Mouse (Mus musculus) CH12.LX (cell line): ENCODE results near the gene Zscan21. TPM values are rescaled to one million over a fixed set of nuclear protein-coding genes. Genes with fewer than 3 reads are reported as not detected.

ENCODE experiments used
- DNase-seq: peaks from one replicate; pipeline ENCODE4 v3.0.0-alpha.2; 2013; ENCODE audit errors: extremely low read depth
- H3K27ac ChIP-seq: 2 replicates; pipeline ENCODE4 v1.5.1; 2012; ENCODE audit warnings: low read depth, mild to moderate bottlenecking, control low read depth, moderate library complexity; ENCODE audit not compliant: insufficient read depth
- H3K27me3 ChIP-seq: replicated peaks from 2 replicates; pipeline ENCODE3; 2012; ENCODE audit warnings: inconsistent platforms
- H3K36me3 ChIP-seq, 2 experiments: replicated peaks in 1 of 2; 2 replicates each; pipeline versions ENCODE3 to v1.6.1; 2012; ENCODE audit warnings: inconsistent platforms in 1 of 2, low read length in 1 of 2, mild to moderate bottlenecking in 1 of 2, mixed read lengths in 1 of 2, moderate library complexity in 1 of 2; ENCODE audit not compliant: control insufficient read depth in 1 of 2, insufficient read depth in 1 of 2
- H3K4me1 ChIP-seq, 2 experiments: 2 replicates each; pipeline ENCODE4 v1.6.1; 2012; ENCODE audit warnings: inconsistent platforms in 1 of 2, moderate library complexity in 1 of 2; ENCODE audit not compliant: insufficient read depth in 2 of 2, control insufficient read depth in 1 of 2
- H3K4me2 ChIP-seq: 2 replicates; pipeline ENCODE4 v1.6.1; 2012; ENCODE audit warnings: low read depth, mild to moderate bottlenecking, control low read depth; ENCODE audit not compliant: poor library complexity, insufficient read depth, severe bottlenecking
- H3K4me3 ChIP-seq, 3 experiments: fragments of 150-350 bp in 1 of 3; sonication (generic) in 1 of 3; replicated peaks in 1 of 3; 2 replicates each; pipeline versions ENCODE3 to v1.5.1; 2011 to 2012; ENCODE audit warnings: low read depth in 2 of 3, low read length in 2 of 3, mild to moderate bottlenecking in 2 of 3, moderate library complexity in 2 of 3, control low read depth in 1 of 3, improper control_type of control experiment in 1 of 3, inconsistent platforms in 1 of 3, mixed read lengths in 1 of 3; ENCODE audit not compliant: poor library complexity in 1 of 3
- H3K79me2 ChIP-seq: replicated peaks from 2 replicates; pipeline ENCODE4 v1.6.1; 2012; ENCODE audit warnings: mild to moderate bottlenecking, moderate library complexity; ENCODE audit not compliant: control insufficient read depth, poor library complexity, insufficient read depth, severe bottlenecking; ENCODE audit errors: extremely low read depth
- H3K9ac ChIP-seq: 2 replicates; pipeline ENCODE4 v1.6.1; 2012; ENCODE audit warnings: low read depth, mild to moderate bottlenecking, control low read depth, moderate library complexity; ENCODE audit not compliant: insufficient read depth
- H3K9me3 ChIP-seq: replicated peaks from 2 replicates; pipeline ENCODE3; 2012; ENCODE audit warnings: low read length, inconsistent platforms, mixed read lengths
- BHLHE40 ChIP-seq: IDR thresholded peaks from 2 replicates; pipeline ENCODE4 v1.6.1; 2011; ENCODE audit warnings: mild to moderate bottlenecking, low read depth, low read length, improper control_type of control experiment
- CHD2 ChIP-seq: IDR thresholded peaks from 2 replicates; pipeline ENCODE4 v1.6.1; 2011; ENCODE audit warnings: low read length, improper control_type of control experiment
- E2F4 ChIP-seq: IDR thresholded peaks from 2 replicates; pipeline ENCODE4 v1.6.1; 2011; ENCODE audit warnings: low read depth, low read length, improper control_type of control experiment; ENCODE audit not compliant: insufficient replicate concordance
- ELF1 ChIP-seq: IDR thresholded peaks from 2 replicates; pipeline ENCODE4 v1.6.1; 2014; ENCODE audit warnings: low read depth, mild to moderate bottlenecking, inconsistent platforms, low read length, improper control_type of control experiment
- GABPA ChIP-seq: IDR thresholded peaks from 2 replicates; pipeline ENCODE4 v1.6.1; 2012; ENCODE audit warnings: low read depth, low read length, improper control_type of control experiment, inconsistent platforms; ENCODE audit not compliant: insufficient replicate concordance
- HCFC1 ChIP-seq: IDR thresholded peaks from 2 replicates; pipeline ENCODE4 v1.6.1; 2012; ENCODE audit warnings: low read depth, mild to moderate bottlenecking, inconsistent platforms, low read length, improper control_type of control experiment
- IRF4 ChIP-seq: IDR thresholded peaks from 2 replicates; pipeline ENCODE4 v1.6.1; 2014; ENCODE audit warnings: low read depth, mild to moderate bottlenecking, inconsistent platforms, low read length, improper control_type of control experiment
- KAT2A ChIP-seq: IDR thresholded peaks from 2 replicates; pipeline ENCODE4 v1.6.1; 2012; ENCODE audit warnings: low read length, improper control_type of control experiment, inconsistent platforms; ENCODE audit not compliant: insufficient replicate concordance
- MAFK ChIP-seq: IDR thresholded peaks from 2 replicates; pipeline ENCODE4 v1.6.1; 2011; ENCODE audit warnings: low read length, improper control_type of control experiment; ENCODE audit not compliant: insufficient replicate concordance
- MAX ChIP-seq: IDR thresholded peaks from 2 replicates; pipeline ENCODE4 v1.6.1; 2011; ENCODE audit warnings: low read length, improper control_type of control experiment
- MAZ ChIP-seq: IDR thresholded peaks from 2 replicates; pipeline ENCODE4 v1.6.1; 2012; ENCODE audit warnings: low read depth, mild to moderate bottlenecking, inconsistent platforms, low read length, improper control_type of control experiment, moderate library complexity
- MEF2A ChIP-seq: IDR thresholded peaks from 2 replicates; pipeline ENCODE4 v1.6.1; 2014; ENCODE audit warnings: low read depth, mild to moderate bottlenecking, inconsistent platforms, low read length, improper control_type of control experiment, borderline replicate concordance
- MXI1 ChIP-seq: IDR thresholded peaks from 2 replicates; pipeline ENCODE4 v1.6.1; 2011; ENCODE audit warnings: mild to moderate bottlenecking, low read depth, low read length, improper control_type of control experiment
- MYC ChIP-seq: IDR thresholded peaks from 2 replicates; pipeline ENCODE4 v1.6.1; 2011; ENCODE audit warnings: low read depth, mild to moderate bottlenecking, improper control_type of control experiment, low read length
- NRF1 ChIP-seq: IDR thresholded peaks from 2 replicates; pipeline ENCODE4 v1.6.1; 2014; ENCODE audit warnings: low read depth, mild to moderate bottlenecking, inconsistent platforms, low read length, improper control_type of control experiment, moderate library complexity
- PAX5 ChIP-seq: IDR thresholded peaks from 2 replicates; pipeline ENCODE4 v1.6.1; 2012; ENCODE audit warnings: low read length, inconsistent platforms, mixed read lengths
- POLR2A ChIP-seq: IDR thresholded peaks from 2 replicates; pipeline ENCODE4 v1.6.1; 2011; ENCODE audit warnings: low read depth, mild to moderate bottlenecking, improper control_type of control experiment, low read length
- POLR2AphosphoS2 ChIP-seq: IDR thresholded peaks from 2 replicates; pipeline ENCODE4 v1.6.1; 2011; ENCODE audit warnings: low read depth, low read length, improper control_type of control experiment
- RAD21 ChIP-seq: IDR thresholded peaks from 2 replicates; pipeline ENCODE4 v1.6.1; 2011; ENCODE audit warnings: low read depth, mild to moderate bottlenecking, low read length, improper control_type of control experiment, moderate library complexity
- RCOR1 ChIP-seq: conservative IDR thresholded peaks from 2 replicates; pipeline ENCODE4 v1.6.1; 2012; ENCODE audit warnings: low read depth, mild to moderate bottlenecking, inconsistent platforms, low read length, improper control_type of control experiment
- SIN3A ChIP-seq: IDR thresholded peaks from 2 replicates; pipeline ENCODE4 v1.6.1; 2012; ENCODE audit warnings: low read length, improper control_type of control experiment, inconsistent platforms
- TBP ChIP-seq: conservative IDR thresholded peaks from 2 replicates; pipeline ENCODE4 v1.6.1; 2011; ENCODE audit warnings: low read depth, low read length, improper control_type of control experiment
- TCF12 ChIP-seq: IDR thresholded peaks from 2 replicates; pipeline ENCODE4 v1.6.1; 2014; ENCODE audit warnings: low read depth, mild to moderate bottlenecking, inconsistent platforms, low read length, improper control_type of control experiment
- UBTF ChIP-seq: IDR thresholded peaks from 2 replicates; pipeline ENCODE4 v1.6.1; 2012; ENCODE audit warnings: low read depth, mild to moderate bottlenecking, inconsistent platforms, low read length, improper control_type of control experiment, moderate library complexity
- USF2 ChIP-seq: conservative IDR thresholded peaks from 2 replicates; pipeline ENCODE4 v1.6.1; 2011; ENCODE audit warnings: low read depth, low read length, improper control_type of control experiment
- ZKSCAN1 ChIP-seq: IDR thresholded peaks from 2 replicates; pipeline ENCODE4 v1.6.1; 2012; ENCODE audit warnings: low read depth, inconsistent platforms, low read length, improper control_type of control experiment, borderline replicate concordance
- ZNF384 ChIP-seq: IDR thresholded peaks from 2 replicates; pipeline ENCODE4 v1.6.1; 2012; ENCODE audit warnings: low read depth, low read length, improper control_type of control experiment, inconsistent platforms
- dilution Hi-C: fragments of 300-500 bp; cut with MboI; formaldehyde crosslinking; loops from 2 replicates; pipeline ENCODE4 v1.14.3; 2020; ENCODE audit warnings: low sequenced_read_pairs; ENCODE audit not compliant: extremely low pct_unique_long_range_greater_than_20kb, extremely low pct_ligation_motif_present
- in situ Hi-C: fragments of 300-500 bp; cut with MboI; formaldehyde crosslinking; loops from 3 replicates; pipeline ENCODE4 v1.14.3; 2019; ENCODE audit warnings: low sequenced_read_pairs, low pct_ligation_motif_present, low pct_unique_long_range_greater_than_20kb, mixed read lengths
- polyA plus RNA-seq: library from polyadenylated mRNA; unstranded; fragments of >175 nt; gene quantifications from 2 replicates; pipeline ENCODE4 v1.2.1, GENCODE M21; 2012; ENCODE audit warnings: low read depth; ENCODE audit not compliant: insufficient read length
- total RNA-seq, 2 experiments: library from RNA; depleted of rRNA; stranded (reverse); fragments of 300-350 nt in 1 of 2; fragments of >200 nt in 1 of 2; gene quantifications; 2 replicates each; pipeline ENCODE4 v1.2.3; 2012 to 2014

The Zscan21 gene
- total and polyA plus RNA-seq, 3 experiments = 9.0 to 12.1 (median 9.6) TPM

DNA sequence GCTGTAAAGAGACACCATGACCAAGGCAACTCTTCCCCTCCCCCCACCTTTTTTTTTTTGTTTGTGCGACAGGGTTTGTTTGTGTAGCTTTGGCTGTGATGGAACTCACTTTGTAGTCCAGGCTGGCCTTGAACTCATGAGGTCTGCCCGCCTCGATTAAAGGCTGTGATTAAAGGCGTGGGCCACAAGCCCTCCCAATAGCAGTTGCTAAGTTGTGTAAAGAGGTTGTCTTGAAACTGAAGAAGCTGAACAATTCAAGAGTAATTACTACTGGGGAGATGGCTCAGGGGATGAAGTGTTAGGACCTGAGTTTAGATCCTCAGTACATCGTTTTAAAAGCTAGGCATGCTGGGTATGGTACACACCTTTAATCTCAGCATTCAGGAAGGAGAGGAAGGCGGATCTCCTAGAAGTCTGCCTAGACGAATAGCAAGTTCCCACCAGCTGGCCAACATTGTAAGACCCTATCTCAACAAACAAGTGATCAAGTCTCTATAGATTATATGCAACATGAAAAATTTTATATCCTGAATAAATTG, 43.6 kb downstream of the Zscan21 start:
- Histone ChIP-seq H3K4me2 (peak overlapping the region; percentile 48; the same call in 1 of the 2 replicates), H3K9me3 (no peaks in the 10 kb centered on the region), H3K79me2 (peaks cover 8% of the 10 kb centered on the region; the same call in 1 of the 2 replicates), H3K27ac (no peak overlapping the region), H3K36me3 (peaks cover 29 to 32% of the 10 kb centered on the region in 2 experiments), H3K27me3 (no peaks in the 10 kb centered on the region), H3K4me3 (peak overlapping the region in 2 of 3 experiments; percentile 54 to 90)
- DNase-seq = no peak
- in situ Hi-C loops (loop anchor here (5.0 kb wide), 1 partner anchor 53 kb away; no protein-coding TSS in a partner anchor), dilution Hi-C loops (no loop called here)
- TF ChIP-seq HCFC1 (no peak), UBTF (no peak), CHD2 (peak; percentile 48), SIN3A (no peak), ELF1 (no peak), RAD21 (no peak)
- TF ChIP-seq, all 38 proteins: peak for 1
- Histone ChIP-seq H3K9ac (peak overlapping the region; percentile 62; the same call in 1 of the 2 replicates), H3K4me1 (peaks cover 0 to 22% of the 10 kb centered on the region in 2 experiments; a peak in 2 of 4 replicates)

- Histone ChIP-seq H3K4me1 (peaks cover 0 to 22% of the 10 kb centered on the region in 2 experiments; a peak in 2 of 4 replicates), H3K27me3 (no peaks in the 10 kb centered on the region), H3K9ac (peak within 1 kb of the TSS; percentile 79), H3K4me3 (peak within 1 kb of the TSS; percentile 62 to 90 (median 79)), H3K9me3 (no peaks in the 10 kb centered on the region), H3K36me3 (peaks cover 36 to 40% of the 10 kb centered on the region in 2 experiments), H3K79me2 (peaks cover 6% of the 10 kb centered on the region; the same call in 1 of the 2 replicates), H3K4me2 (peak within 1 kb of the TSS; percentile 88), H3K27ac (no peak within 1 kb of the TSS)
- dilution Hi-C loops (no loop called here), in situ Hi-C loops (loop anchor here (5.0 kb wide), 1 partner anchor 54 kb away; no protein-coding TSS in a partner anchor)
- DNase-seq = peak; percentile 93
- TF ChIP-seq MXI1 (peak; percentile 93), RCOR1 (0 out of 2 replicates have a peak, but pooled peaks have one; percentile 79), IRF4 (peak; percentile 69; the same call in 1 of the 2 replicates), PAX5 (no peak), POLR2AphosphoS2 (peak; percentile 93), RAD21 (no peak), MAX (peak; percentile 74), NRF1 (peak; percentile 93), HCFC1 (peak; percentile 94), GABPA (peak; percentile 31; the same call in 1 of the 2 replicates), MEF2A (peak; percentile 78), BHLHE40 (no peak), ZKSCAN1 (no peak), ELF1 (peak; percentile 73), POLR2A (peak; percentile 89), TBP (0 out of 2 replicates have a peak, but pooled peaks have one; percentile 45), KAT2A (peak; percentile 91; the same call in 1 of the 2 replicates), SIN3A (peak; percentile 89), MAZ (peak; percentile 94), E2F4 (peak; percentile 56; the same call in 1 of the 2 replicates), TCF12 (peak; percentile 97), MYC (no peak), CHD2 (peak; percentile 34; the same call in 1 of the 2 replicates), ZNF384 (no peak), MAFK (0 out of 2 replicates have a peak, but pooled peaks have one; percentile 25), USF2 (no peak)
These were observed 44.4 kb downstream of the Zscan21 start, which contains the start of gene Cops6 for GRCm38 (mm10) chr5:138160842-138161665. Gene Cops6 (plus strand): TSS chr5:138161071.
